Mouse (Mus musculus) kidney, postnatal 0 days (tissue): Measurements from ENCODE around the gene Grb2. TPM values are rescaled to one million over a fixed set of nuclear protein-coding genes. Genes with fewer than 3 reads are reported as not detected.

Experiments
- ATAC-seq: fragments of 200-750 bp; cut with Nextera tagmentation; replicated peaks from 2 replicates; pipeline ENCODE4 v1.8.0; 2017; ENCODE audit warnings: low read depth, moderate number of reproducible peaks, moderate TSS enrichment, moderate library complexity; ENCODE audit not compliant: low FRiP score
- DNase-seq: peaks from one replicate; pipeline ENCODE4 v3.0.0-alpha.2; 2016; ENCODE audit warnings: low spot score
- H3K27ac ChIP-seq: fragments of 300-500 bp; sonication (generic); 2 replicates; pipeline ENCODE4 v1.5.1; 2014; ENCODE audit warnings: mild to moderate bottlenecking
- H3K27me3 ChIP-seq: fragments of 300-500 bp; sonication (generic); 2 replicates; pipeline ENCODE4 v1.6.1; 2014; ENCODE audit warnings: low read length, mixed read lengths; ENCODE audit not compliant: insufficient read depth
- H3K36me3 ChIP-seq: fragments of 300-500 bp; sonication (generic); 2 replicates; pipeline ENCODE4 v1.6.1; 2014; ENCODE audit warnings: low read length, mixed read lengths; ENCODE audit not compliant: insufficient read depth
- H3K4me1 ChIP-seq: fragments of 300-500 bp; sonication (generic); replicated peaks from 2 replicates; pipeline ENCODE4 v1.6.1; 2014; ENCODE audit warnings: antibody characterized with exemption, low read length, mixed read lengths; ENCODE audit not compliant: insufficient read depth
- H3K4me2 ChIP-seq: fragments of 300-500 bp; sonication (generic); 2 replicates; pipeline ENCODE4 v1.6.1; 2014; ENCODE audit warnings: mild to moderate bottlenecking, low read length, moderate library complexity, mixed read lengths
- H3K4me3 ChIP-seq: fragments of 300-500 bp; sonication (generic); replicated peaks from 2 replicates; pipeline ENCODE4 v1.5.1; 2014; ENCODE audit warnings: low read depth, low read length
- H3K9ac ChIP-seq: fragments of 300-500 bp; sonication (generic); 2 replicates; pipeline ENCODE4 v1.6.1; 2014; ENCODE audit warnings: low read depth, low read length
- H3K9me3 ChIP-seq: fragments of 300-500 bp; sonication (generic); replicated peaks from 2 replicates; pipeline ENCODE4 v1.6.1; 2016; ENCODE audit warnings: low read length, inconsistent platforms, mixed read lengths
- CTCF ChIP-seq: IDR thresholded peaks from 2 replicates; pipeline ENCODE4 v1.5.1; 2016; ENCODE audit warnings: antibody characterized with exemption, low read depth, mild to moderate bottlenecking, moderate library complexity
- WGBS: fragments of 180-500 bp; shearing (Covaris S2); extraction: QIAGEN DNeasy Blood & Tissue Kit; methylation state at CpG from one replicate; pipeline ENCODE4 v1.1.7; 2014; 5-methylcytosine and 5-hydroxymethylcytosine counted together
- polyA plus RNA-seq: library from polyadenylated mRNA; unstranded; fragments of >200 nt; fragmentation: Nextera tagmentation; extraction: Ambion mirVana; gene quantifications from 2 replicates; pipeline ENCODE4 v1.2.1, GENCODE M21; 2015

The Grb2 gene
- polyA plus RNA-seq, 1 experiment from 2014 or later: 69.9 TPM

DNA sequence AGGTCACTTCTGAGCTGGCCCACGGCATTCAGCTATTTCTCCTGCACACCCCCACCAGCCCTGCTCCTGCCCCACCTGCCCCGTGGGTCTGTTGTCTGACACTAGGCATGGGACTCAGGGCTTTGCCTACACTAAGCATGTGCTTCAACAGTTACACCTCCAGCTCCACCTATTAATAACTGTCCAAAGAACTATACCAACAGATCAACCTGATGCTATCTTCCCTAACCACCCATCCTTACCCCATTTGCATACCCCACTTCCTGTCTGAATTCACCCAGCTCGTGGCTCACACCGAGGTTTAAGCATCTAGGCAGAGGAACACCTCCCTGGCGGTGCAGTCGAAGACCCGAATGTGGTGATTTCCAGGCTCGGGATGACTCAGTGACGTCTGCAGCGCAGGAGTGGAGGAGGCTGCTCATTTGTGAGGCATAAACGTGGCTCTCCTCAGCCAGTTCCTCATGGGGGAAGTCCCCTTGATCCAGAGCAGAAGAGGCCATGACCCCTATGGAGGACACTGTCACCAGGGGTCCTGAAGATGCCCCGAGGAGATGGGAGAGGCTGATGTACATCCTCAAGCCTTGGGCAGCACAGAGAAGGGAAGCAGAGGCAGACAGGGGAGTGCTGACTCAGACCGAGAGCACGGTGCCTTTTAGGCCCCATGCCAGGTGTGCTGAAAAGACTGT lies 67.3 kb downstream of the Grb2 start:
- Histone ChIP-seq H3K4me3 (no peak overlapping the region), H3K4me1 (no peaks in the 10 kb centered on the region), H3K9ac (0 out of 2 replicates have a peak overlapping the region, but pooled peaks have one; percentile 18), H3K27me3 (no peaks in the 10 kb centered on the region), H3K9me3 (no peaks in the 10 kb centered on the region), H3K36me3 (peaks cover 7% of the 10 kb centered on the region; the same call in 1 of the 2 replicates), H3K4me2 (no peak overlapping the region), H3K27ac (no peak overlapping the region)
- 48% methylated on average over 14 of the region's 14 CpGs for WGBS
- DNase-seq (no peak), ATAC-seq (no peak)
- TF ChIP-seq CTCF: no peak

DNA sequence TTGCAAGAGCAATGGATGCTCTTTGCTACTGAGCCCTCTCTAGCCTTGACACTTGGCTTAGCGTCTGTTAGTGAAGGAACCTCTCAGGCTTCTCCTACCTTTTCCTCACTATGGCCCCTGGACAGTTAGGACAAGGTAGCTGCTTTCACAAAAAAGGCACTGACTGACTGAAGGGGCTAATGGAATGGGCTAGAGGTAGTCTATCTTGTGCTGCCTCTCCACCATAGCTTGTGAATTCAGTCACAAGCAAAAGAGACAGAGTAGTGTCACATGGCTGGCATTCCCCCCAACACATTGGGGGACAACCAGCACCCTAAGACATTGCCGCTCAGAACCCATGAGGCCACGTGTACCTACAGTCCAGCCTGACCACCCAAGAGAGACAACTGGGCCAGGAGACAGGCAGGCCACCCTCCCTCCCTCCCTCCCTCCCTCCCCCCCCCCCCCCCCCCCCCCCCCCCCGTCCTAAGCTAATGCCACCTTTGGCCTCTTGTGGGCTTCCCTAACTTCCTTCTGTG lies 68.0 kb downstream of the Grb2 start:
- no peak for DNase-seq
- Histone ChIP-seq H3K9ac (no peak overlapping the region), H3K4me1 (no peaks in the 10 kb centered on the region), H3K27ac (no peak overlapping the region), H3K4me3 (no peak overlapping the region), H3K9me3 (no peaks in the 10 kb centered on the region), H3K27me3 (no peaks in the 10 kb centered on the region), H3K36me3 (peaks cover 7% of the 10 kb centered on the region; the same call in 1 of the 2 replicates), H3K4me2 (no peak overlapping the region)
- ATAC-seq: no peak
- WGBS: 91% methylated on average over 3 of the region's 4 CpGs
- no peak for TF ChIP-seq CTCF

- Histone ChIP-seq H3K4me2 (no peak overlapping the region), H3K4me1 (no peaks in the 10 kb centered on the region), H3K27me3 (no peaks in the 10 kb centered on the region), H3K27ac (no peak overlapping the region), H3K36me3 (0 out of 2 replicates have a peak, but pooled peaks cover 7% of the 10 kb centered on the region), H3K4me3 (no peak overlapping the region), H3K9me3 (no peaks in the 10 kb centered on the region), H3K9ac (no peak overlapping the region)
- ATAC-seq: no peak
- TF ChIP-seq CTCF: no peak
- no peak for DNase-seq
- WGBS: 57% methylated on average over 4 of the region's 4 CpGs
These were observed 68.9 kb downstream of the Grb2 start for GRCm38 (mm10) chr11:115639540-115639939.

GRCm38 (mm10) chr11:115638498-115639409 lies 69.6 kb downstream of the Grb2 start:
- ATAC-seq: no peak
- no peaks in the 10 kb centered on the region for H3K4me1 ChIP-seq
- no peak overlapping the region for H3K4me2 ChIP-seq
- 58% methylated on average over 5 of the region's 5 CpGs for WGBS
- DNase-seq: peak; percentile 33
- no peaks in the 10 kb centered on the region for H3K9me3 ChIP-seq
- H3K36me3 ChIP-seq: 0 out of 2 replicates have a peak, but pooled peaks cover 3% of the 10 kb centered on the region
- no peak overlapping the region for H3K4me3 ChIP-seq
- no peak overlapping the region for H3K9ac ChIP-seq
- H3K27me3 ChIP-seq: no peaks in the 10 kb centered on the region
- no peak for TF ChIP-seq CTCF
- no peak overlapping the region for H3K27ac ChIP-seq

GRCm38 (mm10) chr11:115636960-115637359 lies 71.4 kb downstream of the Grb2 start:
- H3K4me2 ChIP-seq: no peak overlapping the region
- H3K4me3 ChIP-seq: no peak overlapping the region
- H3K36me3 ChIP-seq: no peaks in the 10 kb centered on the region
- H3K27ac ChIP-seq: no peak overlapping the region
- no peak overlapping the region for H3K9ac ChIP-seq
- no peak for TF ChIP-seq CTCF
- no peaks in the 10 kb centered on the region for H3K9me3 ChIP-seq
- 47% methylated on average over 3 of the region's 3 CpGs for WGBS
- ATAC-seq (no peak), DNase-seq (no peak)
- no peaks in the 10 kb centered on the region for H3K27me3 ChIP-seq
- H3K4me1 ChIP-seq: no peaks in the 10 kb centered on the region

GRCm38 (mm10) chr11:115635484-115635883 lies 72.9 kb downstream of the Grb2 start:
- Histone ChIP-seq H3K27ac (no peak overlapping the region), H3K4me2 (no peak overlapping the region), H3K27me3 (no peaks in the 10 kb centered on the region), H3K9ac (no peak overlapping the region), H3K36me3 (no peaks in the 10 kb centered on the region), H3K9me3 (no peaks in the 10 kb centered on the region), H3K4me1 (no peaks in the 10 kb centered on the region), H3K4me3 (no peak overlapping the region)
- DNase-seq: no peak
- no peak for TF ChIP-seq CTCF
- ATAC-seq: no peak
- WGBS: 71% methylated on average over 8 of the region's 8 CpGs
